Mouse (Mus musculus): ENCODE results near the gene D17H6S53E. TPM values are rescaled to one million over a fixed set of nuclear protein-coding genes. Genes with fewer than 3 reads are reported as not detected.
A peak's percentile ranks its signal among the peaks of the same experiment; 100 is the strongest.
"Not testable (repeated sequence)": the region's sequence is repeated elsewhere in the genome, so short reads cannot be mapped to it uniquely, and the experiment has no call there.

Gene D17H6S53E
- total RNA-seq, 4 experiments from 2014 or later = 27.6 to 31.6 (median 30.9) TPM

- DNase-seq (ENCODE audit: low spot score in 2 of 2) = no peak
Observed at GRCm38 (mm10) chr17:35100196-35100765, 25.9 kb upstream of the D17H6S53E start.

GRCm38 (mm10) chr17:35101161-35101560 is 25.0 kb upstream of the D17H6S53E start:
- DNase-seq (ENCODE audit: low spot score in 2 of 2) = no peak

- DNase-seq (ENCODE audit: low spot score in 2 of 2) = no peak
Observed at GRCm38 (mm10) chr17:35102299-35102698, 23.9 kb upstream of the D17H6S53E start.

- no peak for DNase-seq (ENCODE audit: low spot score in 2 of 2)
Observed at GRCm38 (mm10) chr17:35103221-35103690, 22.9 kb upstream of the D17H6S53E start.

DNA sequence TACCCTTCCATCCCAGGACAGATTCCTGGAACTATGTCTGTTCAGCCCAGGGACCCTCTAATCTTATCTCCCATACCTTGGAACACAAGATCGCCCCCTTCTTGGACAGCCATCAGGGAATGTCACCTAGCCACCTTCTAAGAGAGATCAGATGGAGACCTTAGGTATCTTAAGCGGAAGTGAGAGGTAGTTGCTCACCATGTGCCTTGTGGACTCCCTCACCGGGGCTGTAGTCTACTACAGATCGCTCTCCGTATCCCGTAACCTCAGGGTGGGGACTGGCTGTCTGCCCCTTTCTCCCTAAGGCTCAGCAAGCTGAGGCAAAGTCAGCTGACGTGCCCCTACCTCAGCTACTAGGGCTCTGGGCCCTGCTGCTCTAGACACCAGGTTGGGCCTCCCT is 22.1 kb upstream of the D17H6S53E start:
- DNase-seq (ENCODE audit: low spot score in 2 of 2) = no peak

DNA sequence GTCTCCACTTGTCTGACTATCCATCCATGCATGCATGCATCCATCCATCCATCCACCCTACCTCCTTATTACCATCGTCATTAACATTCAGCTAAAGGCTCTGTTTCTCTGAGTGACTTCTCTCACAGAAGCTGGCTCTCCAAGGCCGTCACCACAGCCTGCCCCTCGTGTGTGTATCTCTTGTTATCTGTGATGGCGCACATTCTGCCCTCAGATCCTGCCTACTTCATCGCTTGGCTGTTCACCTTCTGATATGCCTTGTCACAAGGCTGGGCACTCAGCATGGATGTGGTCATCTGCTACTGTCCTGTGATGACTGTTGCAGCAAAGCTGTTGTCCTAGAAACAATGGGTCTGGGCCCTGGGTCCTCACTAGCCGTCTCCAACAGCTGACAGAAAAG is 21.4 kb upstream of the D17H6S53E start:
- no peak for DNase-seq (ENCODE audit: low spot score in 2 of 2)

- no peak for DNase-seq (ENCODE audit: low spot score in 2 of 2)
Observed at GRCm38 (mm10) chr17:35105740-35106389, 20.3 kb upstream of the D17H6S53E start.

DNA sequence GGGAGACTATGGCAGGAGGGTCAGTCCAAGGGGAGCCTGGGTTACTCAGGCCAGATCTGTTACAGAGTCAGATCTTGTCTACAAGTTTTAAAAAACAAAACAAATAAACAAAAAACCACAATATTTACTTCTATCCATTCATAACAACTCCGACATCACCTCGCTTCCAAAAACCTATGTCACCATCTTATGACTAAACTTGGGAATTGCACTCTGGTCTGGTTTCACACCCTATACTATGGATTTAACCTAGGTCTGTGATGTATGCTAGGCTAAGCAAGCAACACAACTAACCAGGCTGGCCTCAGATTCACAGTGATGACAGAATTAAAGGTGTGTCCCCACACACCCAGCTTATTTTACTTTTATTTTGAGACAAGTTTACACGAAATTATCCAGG is 19.7 kb upstream of the D17H6S53E start:
- no peak for DNase-seq (ENCODE audit: low spot score in 2 of 2)

DNA sequence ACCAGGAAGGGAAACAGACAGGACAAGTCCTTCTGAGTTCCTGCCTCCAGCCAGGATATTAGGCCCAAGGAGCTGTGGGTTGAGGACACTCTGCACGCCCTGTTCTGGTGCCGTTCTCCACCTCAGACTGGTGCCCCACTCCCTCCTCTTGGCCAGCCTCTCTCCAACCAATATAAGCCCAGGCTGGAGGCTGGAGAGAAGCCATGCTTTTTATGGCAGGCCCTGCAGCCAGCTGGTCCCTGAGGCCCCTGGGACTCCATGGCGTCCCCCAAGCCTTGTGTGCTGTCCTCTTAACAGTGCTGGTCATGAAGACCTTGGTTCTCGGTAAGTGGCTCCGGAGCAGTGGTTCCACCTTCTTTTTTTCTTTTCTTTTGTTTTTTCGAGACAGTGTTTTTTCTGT is 18.1 kb upstream of the D17H6S53E start, which contains the start of gene Ly6g5c:
Ly6g5c (plus strand) TSS at position 183 of the 400 bp plus-strand sequence.
- no peak for DNase-seq (ENCODE audit: low spot score in 2 of 2)

DNA sequence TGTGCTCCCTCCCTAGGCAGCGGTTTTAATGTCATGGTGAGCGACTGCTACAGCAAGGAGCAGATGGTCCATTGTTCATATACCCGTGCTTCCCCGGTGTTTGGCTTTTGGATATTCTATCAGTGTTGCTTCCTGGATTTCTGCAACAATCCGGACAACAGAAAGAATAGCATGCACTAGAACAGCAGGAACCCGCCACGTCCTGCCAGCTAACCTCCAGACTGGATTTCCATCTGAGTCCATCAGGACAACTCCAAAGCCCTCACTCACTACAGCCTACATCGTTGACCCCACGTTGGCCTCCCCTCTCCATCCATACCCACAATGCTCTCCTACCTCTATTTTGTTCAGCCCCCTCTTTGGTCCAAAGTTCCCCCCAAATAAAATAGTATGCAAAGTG is 14.4 kb upstream of the D17H6S53E start:
- no peak for DNase-seq (ENCODE audit: low spot score in 2 of 2)

DNA sequence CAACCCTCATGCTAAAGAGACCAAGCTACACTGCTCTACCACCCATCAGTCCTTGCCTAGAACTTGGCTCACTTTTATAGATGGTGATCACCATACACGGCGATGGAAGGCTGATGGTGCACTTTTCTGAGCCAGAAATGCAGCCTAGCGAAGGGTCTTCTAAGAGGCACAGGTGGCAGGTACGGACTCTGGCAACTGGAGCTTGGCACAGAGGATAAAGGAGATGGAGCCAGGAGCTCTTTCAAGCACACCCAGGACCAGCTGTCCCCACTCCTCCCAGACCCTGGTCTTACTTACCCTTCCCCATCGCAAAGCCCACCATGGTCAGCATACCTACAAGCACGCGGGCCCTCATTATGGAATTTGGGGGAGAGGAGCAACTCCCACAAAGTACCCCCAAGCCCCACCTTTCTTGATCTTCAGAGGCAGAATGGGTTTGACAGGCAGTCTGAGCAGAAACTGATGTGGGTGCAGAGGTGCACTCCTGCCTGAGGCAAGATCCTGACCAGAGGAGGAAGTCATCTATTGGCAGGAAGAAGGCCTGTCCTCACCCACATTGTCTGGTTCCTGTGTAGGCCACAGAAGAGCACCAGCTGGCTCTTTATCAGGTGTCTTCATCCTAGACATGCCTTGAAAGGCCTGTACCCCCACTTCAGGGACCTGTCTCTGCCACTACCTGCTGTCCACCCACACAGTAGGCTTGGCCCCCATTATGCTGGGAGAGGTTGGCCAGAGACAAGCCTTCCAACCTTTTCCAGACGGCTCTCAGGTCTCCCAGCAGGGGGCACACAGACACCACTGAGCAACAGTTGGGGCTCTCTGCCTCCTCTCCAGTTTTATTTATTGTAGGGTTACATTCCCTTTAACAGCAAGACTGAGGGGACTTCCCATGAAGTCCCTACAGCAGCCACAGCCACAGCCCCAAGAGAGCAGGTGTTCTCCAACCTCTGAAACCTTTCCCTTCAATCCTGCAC is 10.8 kb upstream of the D17H6S53E start, which contains the start of gene Ly6g5b:
Ly6g5b (minus strand) TSS at position 383 of the 974 bp plus-strand sequence.
- no peak for DNase-seq (ENCODE audit: low spot score in 2 of 2)

DNA sequence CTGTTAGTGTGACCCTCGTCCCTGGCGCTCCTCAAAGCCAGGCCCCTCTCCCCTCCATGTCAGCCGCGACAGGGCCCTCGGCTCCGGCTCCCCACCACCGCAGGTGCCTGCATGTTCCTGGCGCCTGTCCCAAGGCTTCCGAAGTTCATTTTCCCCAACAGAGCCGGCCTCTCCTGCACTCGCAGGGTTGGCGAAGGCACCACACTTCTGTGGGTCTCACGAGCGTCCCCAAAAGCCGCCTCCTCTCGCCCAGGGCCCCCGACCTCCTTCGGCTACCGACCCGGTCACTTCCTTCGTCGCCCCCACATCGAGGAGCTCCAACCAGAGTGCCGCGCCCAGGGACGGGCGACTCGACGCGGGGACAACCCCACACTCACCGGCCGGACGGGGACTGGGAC is 5.4 kb upstream of the D17H6S53E start:
- DNase-seq (ENCODE audit: low spot score in 2 of 2) = peak in 1 of 2 experiments; percentile 33

GRCm38 (mm10) chr17:35121143-35121799 is 4.9 kb upstream of the D17H6S53E start, which contains the start of gene Gpank1:
Gene Gpank1 (plus strand): TSS chr17:35121455.
- DNase-seq (ENCODE audit: low spot score in 2 of 2) = peak; percentile 98

- peak; percentile 64 to 69 for DNase-seq (ENCODE audit: low spot score in 2 of 2)
Observed at GRCm38 (mm10) chr17:35121871-35122303, 4.3 kb upstream of the D17H6S53E start, which contains the start of gene Csnk2b. Gene Csnk2b (minus strand): TSS chr17:35122053.

- not testable (repeated sequence) for DNase-seq (ENCODE audit: low spot score in 2 of 2)
Observed at GRCm38 (mm10) chr17:35123287-35123686, 2.9 kb upstream of the D17H6S53E start.

DNA sequence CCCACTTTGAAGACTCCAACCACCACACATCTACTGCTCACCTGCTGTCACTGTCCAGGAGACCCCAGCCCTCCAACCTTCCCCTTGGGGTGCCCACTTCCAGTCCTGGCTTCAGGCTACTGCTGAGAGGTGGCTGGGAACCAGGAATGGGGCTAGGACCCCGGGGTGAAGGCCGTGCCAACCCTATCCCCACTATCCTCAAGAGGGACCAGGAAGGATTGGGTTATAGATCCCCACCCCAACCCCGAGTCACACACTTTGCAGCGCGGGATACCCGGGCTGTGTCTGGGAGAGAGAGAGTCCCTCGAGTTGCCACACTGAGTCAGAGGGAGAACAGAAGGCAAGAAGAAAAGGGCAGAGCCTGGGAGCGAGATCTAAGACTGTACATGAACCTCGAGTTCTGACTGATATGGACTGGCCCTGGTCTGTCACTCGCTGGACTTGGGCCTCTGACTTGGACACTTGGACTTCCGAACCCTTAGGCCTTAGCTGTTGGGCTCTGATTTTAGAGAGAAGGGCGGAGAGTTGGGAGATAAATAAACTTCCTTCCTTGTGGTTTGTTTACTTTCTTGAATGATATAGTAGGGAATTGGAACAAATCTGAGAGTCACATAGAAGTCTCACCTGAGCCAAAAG is 1.8 kb upstream of the D17H6S53E start:
- not testable (repeated sequence) for DNase-seq (ENCODE audit: low spot score in 2 of 2)

DNA sequence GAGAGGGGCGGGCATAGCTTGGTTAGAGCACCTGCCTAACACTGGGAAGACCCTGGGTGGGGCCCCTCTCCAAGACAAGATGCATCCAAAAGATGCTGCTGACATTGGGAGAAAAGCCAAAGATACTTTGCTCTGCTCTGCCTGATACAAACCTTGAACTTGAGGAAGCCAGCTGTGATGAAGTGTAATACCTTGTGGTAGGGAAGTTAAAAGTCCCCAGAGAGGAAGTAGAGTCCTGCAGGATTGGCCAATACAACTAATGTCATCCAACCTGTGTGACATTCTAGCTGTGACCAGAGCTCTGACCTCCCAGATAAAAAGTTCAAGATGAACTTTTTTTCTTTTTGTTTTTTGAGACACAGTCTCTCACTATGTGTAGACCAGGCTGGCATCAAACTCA is 1.1 kb upstream of the D17H6S53E start:
- no peak for DNase-seq (ENCODE audit: low spot score in 2 of 2)

DNA sequence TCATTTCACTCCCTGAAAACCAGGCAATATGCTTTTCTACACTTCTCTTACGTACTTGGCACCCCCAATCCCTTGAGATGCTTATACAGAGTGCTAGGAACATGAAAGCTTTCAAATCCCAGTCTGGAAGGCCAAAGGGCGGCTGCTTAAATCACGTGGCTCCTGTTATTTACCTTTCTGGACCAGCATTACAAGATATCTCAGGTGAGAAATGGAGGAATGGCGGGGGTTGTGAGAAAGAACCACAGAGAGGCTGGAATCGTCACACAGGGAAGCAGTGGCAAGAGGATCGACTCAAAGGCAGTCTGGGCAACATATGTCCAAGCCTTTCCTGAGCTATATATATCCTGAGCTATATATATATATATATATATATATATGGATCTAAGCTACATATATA is 595 bp upstream of the D17H6S53E start:
- DNase-seq (ENCODE audit: low spot score in 2 of 2) = no peak

- DNase-seq (ENCODE audit: low spot score in 2 of 2) = no peak
Observed at GRCm38 (mm10) chr17:35127017-35127416, 844 bp downstream of the D17H6S53E start.

DNA sequence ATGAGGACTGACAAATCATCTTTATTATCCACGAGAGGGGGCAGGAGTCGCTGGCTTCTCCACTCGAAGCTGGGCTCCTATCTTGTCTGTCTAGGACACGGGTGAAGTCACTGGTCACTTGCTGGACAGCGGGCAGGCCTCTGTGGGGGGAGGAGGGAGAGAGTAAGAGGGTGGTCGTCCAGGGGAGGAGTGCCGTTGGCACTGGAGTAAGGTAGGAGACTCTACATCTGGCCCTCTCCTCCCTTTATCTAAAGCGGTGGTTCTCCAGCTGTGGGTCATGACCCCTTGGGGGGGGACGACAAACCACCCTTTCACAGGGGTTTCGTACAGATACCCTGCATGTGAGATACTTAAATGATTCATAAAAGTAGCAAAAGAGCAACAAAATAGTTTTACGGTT is 2.8 kb downstream of the D17H6S53E start:
- no peak for DNase-seq (ENCODE audit: low spot score in 2 of 2)

GRCm38 (mm10) chr17:35131038-35131437 is 4.9 kb downstream of the D17H6S53E start:
- no peak for DNase-seq (ENCODE audit: low spot score in 2 of 2)

Data from layer of hippocampus, adult 8-10 months (tissue).